Mouse (Mus musculus): Measurements from ENCODE around the gene H2al1e. TPM values are rescaled to one million over a fixed set of nuclear protein-coding genes. Genes with fewer than 3 reads are reported as not detected.

H2al1e gene
- polyA plus RNA-seq, 1 experiment: not detected

- H3K36me3 ChIP-seq (ENCODE audit: control insufficient read depth, insufficient read depth): no peaks in the 10 kb centered on the region
- peaks cover 4% of the 10 kb centered on the region for H3K27me3 ChIP-seq (ENCODE audit: control insufficient read depth, insufficient read depth, insufficient read length)
- TF ChIP-seq TCF12 (IDR thresholded peaks at IDR 0.05; ENCODE audit: insufficient read depth, poor library complexity, severe bottlenecking) (no peak), SRF (IDR thresholded peaks at IDR 0.05; ENCODE audit: control insufficient read depth, insufficient read length, low read depth) (no peak), REST (IDR thresholded peaks at IDR 0.05; ENCODE audit: insufficient read depth, insufficient read length) (no peak), E2F4 (IDR thresholded peaks at IDR 0.05; ENCODE audit: insufficient read depth) (no peak), CEBPB (IDR thresholded peaks at IDR 0.05; ENCODE audit: insufficient read depth, poor library complexity, severe bottlenecking) (no peak), MYOG (IDR thresholded peaks at IDR 0.05; ENCODE audit: control insufficient read depth in 1 of 3, insufficient read depth in 1 of 3, insufficient read length in 2 of 3, low read depth in 2 of 3) (no peak), POLR2A (IDR thresholded peaks at IDR 0.05; ENCODE audit: insufficient read length, low read depth) (no peak), POLR2AphosphoS2 (IDR thresholded peaks at IDR 0.05; ENCODE audit: insufficient read length, low read depth) (no peak), USF1 (IDR thresholded peaks at IDR 0.05; ENCODE audit: low read depth) (no peak), MYOD1 (IDR thresholded peaks at IDR 0.05; ENCODE audit: control insufficient read depth in 1 of 3, insufficient read length in 2 of 3, low read depth in 2 of 3) (no peak), MAX (IDR thresholded peaks at IDR 0.05; ENCODE audit: low read depth) (no peak), TCF3 (IDR thresholded peaks at IDR 0.05; ENCODE audit: insufficient read length, low read depth) (no peak)
- H3ac ChIP-seq (ENCODE audit: control insufficient read depth, insufficient read length): no peak overlapping the region
- H3K79me2 ChIP-seq (ENCODE audit: control insufficient read depth, insufficient read depth): no peaks in the 10 kb centered on the region
- no peak overlapping the region for H3K4me2 ChIP-seq (ENCODE audit: low read depth)
- H3K4me3 ChIP-seq: no peak overlapping the region
These were observed 49.1 kb downstream of the H2al1e start for GRCm38 (mm10) chrX:11360823-11361222.

GRCm38 (mm10) chrX:11361261-11361660 lies 49.5 kb downstream of the H2al1e start:
- H3K79me2 ChIP-seq (ENCODE audit: control insufficient read depth, insufficient read depth): no peaks in the 10 kb centered on the region
- TF ChIP-seq TCF12 (IDR thresholded peaks at IDR 0.05; ENCODE audit: insufficient read depth, poor library complexity, severe bottlenecking) (no peak), REST (IDR thresholded peaks at IDR 0.05; ENCODE audit: insufficient read depth, insufficient read length) (no peak), TCF3 (IDR thresholded peaks at IDR 0.05; ENCODE audit: insufficient read length, low read depth) (no peak), USF1 (IDR thresholded peaks at IDR 0.05; ENCODE audit: low read depth) (no peak), SRF (IDR thresholded peaks at IDR 0.05; ENCODE audit: control insufficient read depth, insufficient read length, low read depth) (no peak), POLR2AphosphoS2 (IDR thresholded peaks at IDR 0.05; ENCODE audit: insufficient read length, low read depth) (no peak), MYOD1 (IDR thresholded peaks at IDR 0.05; ENCODE audit: control insufficient read depth in 1 of 3, insufficient read length in 2 of 3, low read depth in 2 of 3) (no peak), E2F4 (IDR thresholded peaks at IDR 0.05; ENCODE audit: insufficient read depth) (no peak), CEBPB (IDR thresholded peaks at IDR 0.05; ENCODE audit: insufficient read depth, poor library complexity, severe bottlenecking) (no peak), MAX (IDR thresholded peaks at IDR 0.05; ENCODE audit: low read depth) (no peak), POLR2A (IDR thresholded peaks at IDR 0.05; ENCODE audit: insufficient read length, low read depth) (no peak), MYOG (IDR thresholded peaks at IDR 0.05; ENCODE audit: control insufficient read depth in 1 of 3, insufficient read depth in 1 of 3, insufficient read length in 2 of 3, low read depth in 2 of 3) (no peak)
- no peak overlapping the region for H3K4me2 ChIP-seq (ENCODE audit: low read depth)
- peaks cover 4% of the 10 kb centered on the region for H3K27me3 ChIP-seq (ENCODE audit: control insufficient read depth, insufficient read depth, insufficient read length)
- H3K4me3 ChIP-seq: no peak overlapping the region
- H3K36me3 ChIP-seq (ENCODE audit: control insufficient read depth, insufficient read depth): no peaks in the 10 kb centered on the region
- no peak overlapping the region for H3ac ChIP-seq (ENCODE audit: control insufficient read depth, insufficient read length)

Other genes starting within 250 kb of the H2al1e start
- not detected for gene H2al1a, start 12.7 kb upstream of the H2al1e start, polyA plus RNA-seq (2012; fragmentation: generic; extraction: Trizol)
- gene H2al1b, start 9.5 kb upstream of the H2al1e start, polyA plus RNA-seq (2012; fragmentation: generic; extraction: Trizol): not detected
- not detected for gene H2al1c, start 6.3 kb upstream of the H2al1e start, polyA plus RNA-seq (2012; fragmentation: generic; extraction: Trizol)
- not detected for gene H2al1d, start 3.1 kb upstream of the H2al1e start, polyA plus RNA-seq (2012; fragmentation: generic; extraction: Trizol)
- not detected for gene H2al1f, start 3.2 kb downstream of the H2al1e start, polyA plus RNA-seq (2012; fragmentation: generic; extraction: Trizol)
- gene H2al1g, start 6.3 kb downstream of the H2al1e start, polyA plus RNA-seq (2012; fragmentation: generic; extraction: Trizol): not detected
- not detected for gene H2al1h, start 9.6 kb downstream of the H2al1e start, polyA plus RNA-seq (2012; fragmentation: generic; extraction: Trizol)
- gene H2al1i, start 12.7 kb downstream of the H2al1e start, polyA plus RNA-seq (2012; fragmentation: generic; extraction: Trizol): not detected
- not detected for gene H2al1j, start 15.9 kb downstream of the H2al1e start, polyA plus RNA-seq (2012; fragmentation: generic; extraction: Trizol)

All from myocyte (in vitro differentiated cells).